Mouse (Mus musculus) CH12.LX (cell line): ENCODE results near the gene Prkar1a.

Experiments used
- CTCF ChIP-seq, 2 experiments: IDR thresholded peaks in 1 of 2; conservative IDR thresholded peaks in 1 of 2; 2 replicates each; pipeline ENCODE4 v1.5.1; 2011 to 2012; ENCODE audit warnings: low read depth in 2 of 2, low read length in 2 of 2, improper control_type of control experiment in 1 of 2, inconsistent platforms in 1 of 2, mild to moderate bottlenecking in 1 of 2, moderate library complexity in 1 of 2
- MXI1 ChIP-seq: IDR thresholded peaks from 2 replicates; pipeline ENCODE4 v1.6.1; 2011; ENCODE audit warnings: mild to moderate bottlenecking, low read depth, low read length, improper control_type of control experiment
- NRF1 ChIP-seq: IDR thresholded peaks from 2 replicates; pipeline ENCODE4 v1.6.1; 2014; ENCODE audit warnings: low read depth, mild to moderate bottlenecking, inconsistent platforms, low read length, improper control_type of control experiment, moderate library complexity
- POLR2A ChIP-seq: IDR thresholded peaks from 2 replicates; pipeline ENCODE4 v1.6.1; 2011; ENCODE audit warnings: low read depth, mild to moderate bottlenecking, improper control_type of control experiment, low read length
- TBP ChIP-seq: conservative IDR thresholded peaks from 2 replicates; pipeline ENCODE4 v1.6.1; 2011; ENCODE audit warnings: low read depth, low read length, improper control_type of control experiment
- ZNF384 ChIP-seq: IDR thresholded peaks from 2 replicates; pipeline ENCODE4 v1.6.1; 2012; ENCODE audit warnings: low read depth, low read length, improper control_type of control experiment, inconsistent platforms

DNA sequence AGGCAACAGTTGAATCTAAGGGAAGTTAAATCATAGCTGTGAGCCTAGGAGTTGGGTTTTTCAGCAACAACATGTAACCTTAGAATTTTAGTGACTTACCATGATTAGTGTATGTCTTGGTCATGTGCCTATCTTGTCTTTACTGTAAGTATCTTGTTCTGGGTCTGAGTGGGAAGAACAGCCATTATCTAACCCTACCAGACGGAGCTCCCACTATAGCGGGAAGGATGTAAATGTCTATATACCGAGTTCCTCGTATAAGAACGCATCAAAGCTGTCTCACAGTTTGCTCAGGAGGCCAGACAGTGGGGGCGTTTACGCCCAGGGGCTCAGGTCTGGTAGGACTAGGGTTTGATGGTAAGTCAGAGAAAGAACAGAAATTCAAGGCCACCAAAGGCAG is 7.0 kb downstream of the Prkar1a start:
- TF ChIP-seq CTCF (conservative IDR thresholded peaks at IDR 0.05 in 1 of 2, IDR thresholded peaks at IDR 0.05 in 1 of 2; ENCODE audit: low read depth in 2 of 2, low read length in 2 of 2) (no peak), TBP (no peak), ZNF384 (no peak), POLR2A (no peak), NRF1 (no peak), MXI1 (no peak)
